Mouse (Mus musculus) left cerebral cortex, adult 11 months (tissue): ENCODE data around the gene Zbtb40.

Experiments used
- DNase-seq: peaks from one replicate; pipeline ENCODE4 v3.0.0; 2022; ENCODE audit warnings: low spot score

Gene Zbtb40

DNA sequence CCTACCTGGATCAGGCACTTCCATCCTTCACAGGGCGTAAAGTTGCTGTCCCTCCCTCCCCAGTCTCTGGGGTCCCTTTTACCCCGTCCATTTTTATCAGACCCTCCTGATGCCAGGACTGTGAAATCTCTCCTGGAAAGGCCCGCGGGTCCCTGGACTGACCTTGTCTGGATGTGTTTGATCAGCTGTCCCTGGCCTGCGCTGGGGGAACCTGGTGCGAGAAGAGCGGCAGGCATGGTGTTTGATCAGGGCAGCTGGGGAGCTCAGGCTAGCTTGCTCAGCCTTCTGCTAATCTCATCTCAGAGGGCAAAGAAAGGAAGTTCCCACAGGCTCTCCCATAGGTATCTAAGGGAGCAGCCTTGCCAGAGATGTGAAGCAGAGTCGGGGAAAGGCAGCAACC, 71.4 kb downstream of the Zbtb40 start:
- DNase-seq = no peak

DNA sequence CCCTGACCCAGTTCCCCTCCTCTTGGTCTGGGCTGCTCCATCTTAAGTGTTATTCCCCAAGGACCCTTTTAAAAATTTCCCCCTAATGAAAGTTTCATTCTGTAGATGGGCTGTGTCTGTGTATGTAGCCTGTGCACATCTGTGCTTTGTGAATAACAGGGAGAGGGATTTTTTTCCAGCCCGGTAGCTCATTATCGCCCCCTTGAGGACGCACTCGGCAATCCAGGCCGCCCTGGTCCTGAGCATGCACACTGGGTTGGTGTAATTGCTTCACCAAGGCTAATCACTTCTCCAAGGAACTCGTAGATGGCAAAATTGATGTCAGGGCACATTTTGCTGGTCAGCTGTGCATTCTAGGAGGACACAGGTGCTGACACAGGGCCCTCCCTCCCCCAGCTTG, 77.7 kb downstream of the Zbtb40 start:
- DNase-seq = no peak

DNA sequence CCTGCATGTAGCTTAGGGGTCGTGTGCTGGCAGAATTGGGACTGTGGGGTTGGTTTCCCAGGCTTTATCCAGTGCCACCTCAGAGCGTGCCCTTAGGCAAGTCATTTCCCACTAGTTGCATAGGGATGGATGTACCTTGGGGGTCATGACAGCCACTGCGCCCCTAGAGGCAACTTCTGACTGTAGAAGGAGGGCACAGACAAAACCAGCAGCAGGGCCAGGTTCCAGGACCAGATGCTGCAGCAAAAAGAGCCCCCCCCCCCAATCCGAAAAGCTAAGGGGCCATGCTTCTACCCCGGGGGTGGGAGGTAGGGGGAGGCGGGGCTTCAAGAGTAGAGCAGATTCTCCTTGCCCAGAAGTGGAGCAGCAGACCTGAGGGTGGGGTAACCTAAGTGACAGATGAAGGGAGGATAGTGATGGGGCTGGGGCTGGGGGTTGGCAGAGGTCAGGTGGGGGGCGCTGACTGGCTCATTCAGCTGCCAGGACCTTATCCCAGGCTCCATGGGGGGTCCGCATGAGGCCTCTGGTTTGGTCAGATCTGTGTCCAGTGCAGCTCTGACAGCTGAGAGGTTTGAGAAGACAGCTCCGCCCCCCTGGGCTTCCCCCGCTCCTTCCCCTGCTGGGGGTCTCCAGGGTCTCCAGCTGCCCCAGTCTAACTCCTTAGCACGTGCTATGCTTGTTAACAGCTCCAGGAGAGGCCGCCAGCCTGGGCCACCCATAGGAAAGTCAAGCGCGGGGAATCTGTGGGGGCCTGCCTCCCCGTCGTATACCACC, 78.9 kb downstream of the Zbtb40 start:
- no peak for DNase-seq

DNA sequence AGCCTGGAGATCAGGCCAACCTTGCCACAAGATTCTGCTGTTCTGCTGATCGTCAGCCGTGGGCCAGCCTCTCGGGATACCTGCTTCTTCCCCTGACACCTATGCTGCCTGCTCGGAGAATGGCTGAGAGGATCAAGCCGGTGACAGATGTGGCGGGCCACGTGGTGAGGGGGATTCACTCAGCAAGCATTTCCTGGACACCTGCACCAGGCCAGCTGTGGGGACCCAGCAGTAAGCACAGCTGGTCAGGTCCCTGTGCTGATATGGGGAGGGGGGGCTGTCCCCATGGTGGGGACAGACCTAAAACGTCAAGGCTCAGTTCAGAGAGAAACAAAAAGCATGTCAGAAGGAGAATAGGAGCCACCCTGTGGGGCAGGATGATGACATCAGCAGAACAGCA, 79.5 kb downstream of the Zbtb40 start:
- DNase-seq = no peak

DNA sequence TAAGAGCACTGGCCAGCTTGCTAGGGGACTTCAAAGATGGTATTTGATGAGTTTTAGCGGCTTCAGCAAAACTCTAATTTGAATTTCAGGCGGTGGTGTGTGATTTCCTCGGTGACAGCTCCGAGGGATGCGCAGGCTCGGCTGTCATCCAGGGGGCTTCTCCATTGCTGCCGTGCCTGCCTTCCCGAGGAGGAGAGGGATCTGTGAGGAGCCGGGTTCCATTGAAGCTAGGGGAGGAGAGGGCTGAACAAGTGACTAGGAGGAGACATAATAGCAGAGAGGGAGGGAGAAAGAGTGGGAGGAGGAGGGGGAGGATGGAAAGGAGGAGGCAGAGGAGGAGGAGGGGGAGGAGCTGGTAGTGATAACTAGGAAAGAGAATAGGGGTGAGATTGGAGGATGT, 81.1 kb downstream of the Zbtb40 start:
- DNase-seq = no peak

DNA sequence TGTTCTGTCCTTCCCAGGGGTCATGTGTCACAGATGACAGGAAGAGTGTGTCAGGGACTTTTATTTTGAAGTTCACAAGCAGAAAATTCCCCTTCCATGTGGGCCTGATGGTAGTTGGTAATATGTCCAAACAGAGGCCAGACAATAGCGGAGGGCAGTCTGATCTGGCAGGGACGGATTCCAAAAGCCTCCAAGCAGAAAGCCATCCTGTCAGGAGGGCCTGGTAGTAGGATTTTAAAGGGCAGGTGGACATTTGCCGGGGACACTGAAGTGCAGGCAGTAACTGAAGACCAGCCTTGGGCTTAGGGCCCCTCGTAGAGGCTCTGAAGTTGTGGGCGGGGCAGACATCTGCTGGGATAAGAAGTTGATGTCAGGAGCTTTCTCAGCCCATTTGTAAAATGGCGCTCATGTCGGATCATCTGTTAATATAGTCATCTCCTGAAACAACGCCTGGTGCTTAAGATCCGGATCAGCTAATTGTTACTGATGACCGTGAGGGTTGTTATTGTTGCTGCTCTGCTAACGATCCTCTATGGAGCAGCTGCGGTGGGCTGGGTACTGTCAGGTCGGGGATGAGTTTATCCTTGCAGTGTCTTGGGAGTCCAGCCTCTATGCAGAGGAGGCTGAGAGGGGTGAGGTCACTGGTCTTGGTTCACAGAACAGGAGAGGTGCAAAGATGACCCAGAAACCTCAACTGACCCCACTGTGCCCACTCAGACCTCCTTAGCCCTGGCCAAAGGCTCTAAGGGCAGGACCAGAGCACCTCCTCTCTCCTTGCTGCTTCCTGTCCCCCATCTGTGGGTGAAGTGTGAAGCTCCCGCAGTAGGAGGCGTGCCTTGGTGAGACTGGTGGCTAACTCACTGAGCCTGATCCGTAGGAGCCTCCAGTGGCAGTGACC, 81.9 kb downstream of the Zbtb40 start:
- DNase-seq = no peak

DNA sequence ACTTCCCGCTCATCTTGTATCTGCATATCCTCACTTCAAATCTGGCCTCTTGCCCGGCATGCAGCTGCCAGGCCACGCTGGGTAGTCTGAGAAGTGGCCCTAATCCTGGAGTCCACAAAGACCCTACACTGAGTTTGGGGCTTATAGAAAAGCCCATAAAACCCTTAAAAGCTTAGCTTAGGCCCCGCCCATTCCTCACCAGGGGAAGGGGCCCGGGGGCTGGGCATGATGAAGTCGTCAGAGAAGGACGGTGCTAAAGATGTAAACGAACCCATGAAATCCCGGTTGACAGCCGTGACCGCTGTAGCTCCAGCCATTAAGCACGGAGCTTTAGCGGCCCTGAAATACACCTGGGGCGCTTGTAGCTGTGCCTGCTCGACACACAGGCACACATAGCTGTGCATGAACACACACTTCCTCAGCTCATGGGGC, 83.6 kb downstream of the Zbtb40 start:
- no peak for DNase-seq

DNA sequence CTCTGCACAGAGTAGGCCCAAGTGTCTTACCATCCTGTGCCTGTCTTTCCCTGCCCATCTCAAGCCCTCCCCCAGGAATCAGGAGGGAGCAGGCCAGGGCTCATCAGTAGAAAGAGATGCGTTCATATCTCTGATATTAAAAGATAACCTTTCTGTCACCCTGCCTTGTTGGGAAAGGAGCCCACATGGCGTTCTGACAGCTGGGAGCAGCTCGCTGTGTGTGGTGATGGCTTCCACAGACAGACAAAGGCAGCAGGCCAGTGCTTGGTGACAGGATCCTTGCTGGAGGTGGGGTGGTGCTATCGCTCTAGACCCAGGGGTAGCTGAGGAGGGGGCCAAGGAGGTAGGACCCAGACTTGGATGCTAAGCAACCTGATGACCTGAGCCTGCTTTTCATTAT, 86.2 kb downstream of the Zbtb40 start:
- no peak for DNase-seq

DNA sequence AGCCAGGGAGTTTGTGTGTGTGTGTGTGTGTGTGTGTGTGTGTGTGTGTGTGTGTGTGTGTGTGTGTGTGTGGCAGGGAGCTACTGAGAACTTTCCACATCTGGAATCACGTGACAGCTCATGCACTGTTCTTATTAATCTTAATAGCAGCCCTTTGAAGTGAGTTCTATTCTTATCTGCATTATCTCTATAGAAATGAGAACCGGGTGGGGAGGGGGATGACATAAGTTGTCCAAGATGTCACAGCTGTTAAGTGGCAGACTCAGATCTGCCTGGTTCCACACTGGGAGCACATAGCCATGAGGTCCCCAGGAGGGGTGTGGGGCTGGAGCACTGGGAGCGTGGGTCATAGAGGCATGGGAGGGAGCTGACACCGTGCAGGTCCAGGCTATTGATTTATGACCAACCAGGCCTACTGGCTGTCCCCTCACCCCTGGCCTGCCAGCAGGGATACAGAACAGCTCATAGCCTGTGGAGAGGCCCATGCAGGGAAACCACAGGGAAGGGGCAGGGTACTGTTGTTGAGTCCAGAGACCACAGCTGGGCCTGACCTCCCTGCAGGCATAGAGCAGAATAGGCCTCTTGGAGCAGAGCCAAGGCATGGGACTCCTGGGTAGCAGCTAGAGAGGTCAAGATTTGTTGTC, 86.8 kb downstream of the Zbtb40 start:
- DNase-seq = no peak

DNA sequence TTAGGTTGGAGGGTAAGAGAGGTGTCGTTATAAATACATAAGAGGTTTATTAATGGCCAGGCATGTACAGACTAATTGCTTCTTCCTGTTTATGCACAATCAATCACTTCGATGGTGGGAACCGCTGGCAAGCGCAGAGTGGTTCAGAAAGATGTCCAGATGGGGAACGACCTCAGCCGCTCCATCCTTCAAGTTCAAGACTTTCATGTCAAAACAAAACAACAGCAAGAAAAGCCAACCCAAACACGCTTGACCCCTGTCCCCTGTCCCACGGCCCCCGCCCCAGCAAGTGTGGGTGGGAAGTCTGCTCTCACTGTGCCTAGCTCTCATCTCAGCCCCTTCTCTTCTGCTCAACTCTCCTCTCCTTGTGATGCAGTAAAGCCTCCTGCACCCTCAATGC, 88.0 kb downstream of the Zbtb40 start:
- DNase-seq = no peak

DNA sequence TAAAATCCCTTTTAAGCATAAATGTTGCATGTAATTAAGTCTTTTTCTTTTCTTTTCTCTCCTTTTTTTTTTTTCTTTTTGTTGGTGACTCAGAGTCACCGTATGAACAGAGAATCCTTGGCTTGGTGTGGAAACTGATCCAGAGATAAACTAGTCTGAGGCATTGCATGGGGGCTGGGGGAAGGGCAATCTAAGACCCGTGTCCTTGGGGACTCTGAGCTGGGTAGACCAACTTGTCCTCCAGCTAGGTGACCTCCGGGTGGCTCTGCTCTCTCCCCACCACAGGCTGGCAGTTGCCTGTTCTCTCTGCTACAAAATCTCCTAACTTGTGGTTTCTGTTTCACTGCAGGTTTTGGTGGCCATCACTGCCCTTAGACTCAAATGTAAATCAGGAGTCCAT, 88.5 kb downstream of the Zbtb40 start:
- DNase-seq = no peak

DNA sequence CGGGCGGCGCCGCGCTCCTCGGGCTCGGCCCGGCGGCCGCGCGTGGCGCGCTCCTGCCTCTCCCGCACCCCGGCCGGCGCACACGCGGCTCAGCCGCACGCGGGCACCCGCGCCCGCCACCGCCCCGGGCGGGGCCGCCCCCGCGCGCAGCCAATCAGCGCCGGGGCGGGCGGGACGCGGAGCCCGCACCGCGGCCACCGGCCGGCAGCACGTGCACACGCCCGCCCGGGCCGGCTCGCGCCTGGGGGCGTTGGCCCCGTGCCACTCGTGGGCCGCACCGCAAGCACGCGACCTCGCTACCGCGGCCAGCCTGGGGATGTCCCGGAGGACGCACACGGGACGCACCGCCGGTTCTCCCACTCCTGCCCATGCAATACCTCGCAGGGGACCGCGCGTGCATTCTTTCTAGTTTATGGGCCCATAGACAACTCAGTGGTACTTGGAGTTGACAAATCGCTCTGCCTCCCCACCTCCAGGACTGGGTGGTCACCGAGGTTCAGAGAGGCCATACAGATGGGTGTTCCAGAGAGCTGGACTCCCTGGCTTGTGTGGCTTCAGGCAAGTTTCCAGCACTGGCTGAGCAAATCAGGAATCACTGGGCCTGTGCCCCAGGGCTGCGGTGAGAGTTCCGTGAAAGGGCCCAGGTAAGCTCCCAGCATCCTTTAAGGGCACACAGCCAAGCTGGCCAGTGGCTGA, 91.7 kb downstream of the Zbtb40 start, which contains the start of gene Epha8:
Gene Epha8 (minus strand): TSS at position 66 of the 696 bp plus-strand sequence.
- DNase-seq = no peak

DNA sequence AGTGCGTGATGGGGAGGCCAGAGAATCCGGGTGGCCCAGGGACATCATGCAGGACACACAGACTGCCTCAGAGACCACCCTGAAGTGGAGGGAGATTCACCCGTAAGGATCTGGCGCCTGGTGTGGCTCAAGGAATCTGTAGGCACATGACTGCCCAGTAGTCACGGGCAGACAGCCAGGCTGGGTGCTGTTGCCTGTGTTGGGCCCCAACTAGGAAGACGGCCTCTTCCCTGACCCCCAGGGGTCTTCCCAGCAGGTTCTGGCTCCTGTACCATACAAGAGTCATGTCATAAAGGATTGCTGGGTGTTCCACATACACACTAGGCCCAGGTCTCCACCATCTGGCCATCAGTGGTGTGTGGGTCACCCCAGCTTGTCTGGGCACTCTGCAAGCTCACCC, 94.0 kb downstream of the Zbtb40 start:
- no peak for DNase-seq

DNA sequence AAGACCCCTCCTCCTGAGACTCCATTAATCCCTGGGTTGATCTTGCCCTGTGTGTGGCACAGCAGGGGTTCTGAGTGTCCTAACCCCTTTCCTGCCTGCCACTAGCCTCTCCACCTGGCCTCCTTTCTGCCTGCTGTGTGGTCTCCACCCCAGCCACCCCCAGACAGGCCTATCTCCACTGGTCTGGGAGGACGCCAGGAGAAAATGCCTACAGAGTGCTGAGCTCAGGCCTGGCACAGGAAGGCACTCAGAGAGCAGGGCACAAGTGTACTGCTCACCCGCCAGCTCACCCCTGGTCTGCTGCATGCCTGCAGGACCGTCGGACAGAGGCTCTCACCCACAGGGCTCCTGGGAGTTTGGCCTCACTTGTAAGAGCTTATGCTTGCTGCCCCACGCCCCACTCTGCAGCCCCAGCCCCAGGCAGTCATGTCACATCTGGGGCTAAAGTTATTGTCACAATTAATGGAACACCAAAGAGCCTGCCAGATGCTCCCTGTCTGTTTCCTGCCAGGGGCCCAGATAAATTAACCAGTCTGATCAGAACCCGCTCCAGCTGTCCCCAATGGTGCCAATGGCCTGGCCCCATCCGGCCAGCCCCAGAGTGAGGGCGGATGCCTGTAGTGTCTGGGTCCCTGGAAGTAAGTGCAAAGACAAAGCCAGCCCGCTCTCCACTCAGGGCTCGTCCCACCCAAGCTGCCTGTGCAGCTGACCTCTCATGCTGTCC, 99.2 kb downstream of the Zbtb40 start:
- no peak for DNase-seq

DNA sequence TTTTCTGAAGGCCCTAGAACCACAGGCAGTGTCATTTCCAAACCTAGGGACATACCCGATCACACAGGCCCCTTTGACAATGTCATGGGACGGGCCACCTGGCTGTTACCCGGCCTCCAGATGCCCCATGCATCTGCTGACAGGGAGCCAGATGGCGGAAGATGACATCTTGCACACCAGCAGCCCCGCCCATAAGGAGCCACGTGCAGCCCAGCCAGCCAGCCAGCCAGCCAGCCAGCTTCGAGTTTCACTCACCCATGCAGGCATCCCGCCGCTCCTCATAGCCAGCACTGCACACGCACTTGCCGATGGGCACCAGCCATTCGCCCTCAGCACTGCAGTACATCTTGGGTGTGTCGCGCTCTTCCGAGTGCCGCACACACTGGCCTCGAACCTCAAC, 103.2 kb downstream of the Zbtb40 start:
- DNase-seq = no peak

DNA sequence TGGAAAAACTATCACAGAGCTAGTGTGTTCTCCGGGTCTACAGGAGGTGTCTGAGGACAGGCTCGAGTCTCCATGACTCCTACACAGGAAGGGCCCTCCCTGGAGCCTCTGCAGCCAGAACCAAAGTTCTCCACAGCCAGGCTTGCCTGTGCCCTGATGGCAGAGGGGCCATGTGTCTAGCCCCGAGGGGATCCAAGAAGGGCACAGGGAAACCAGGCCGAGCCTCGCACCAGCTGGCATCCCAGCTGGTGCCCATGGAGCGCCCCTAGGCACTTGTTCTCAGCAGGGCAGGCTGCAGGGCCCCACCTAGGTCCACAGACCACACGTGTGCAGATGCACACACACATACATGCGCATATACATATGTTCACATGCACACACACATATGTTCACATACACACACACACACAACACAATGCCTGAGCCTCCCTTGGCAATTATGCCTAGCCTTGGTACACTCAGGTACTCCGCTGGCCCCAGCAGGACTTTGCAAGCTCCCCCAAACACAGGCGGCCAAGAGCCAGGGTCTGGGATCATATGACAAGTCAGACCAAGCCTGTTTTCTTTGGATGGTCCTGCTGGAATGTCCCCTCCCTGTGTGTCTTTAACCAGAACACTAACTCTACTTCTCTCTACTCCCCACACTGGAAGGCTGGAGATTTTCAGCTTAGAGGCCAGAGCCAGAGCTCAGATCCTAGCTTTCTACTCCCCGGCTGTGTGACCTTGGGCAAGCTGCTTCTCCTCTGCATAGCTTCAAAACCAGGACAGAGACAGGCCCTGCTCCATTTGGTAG, 103.8 kb downstream of the Zbtb40 start:
- no peak for DNase-seq

DNA sequence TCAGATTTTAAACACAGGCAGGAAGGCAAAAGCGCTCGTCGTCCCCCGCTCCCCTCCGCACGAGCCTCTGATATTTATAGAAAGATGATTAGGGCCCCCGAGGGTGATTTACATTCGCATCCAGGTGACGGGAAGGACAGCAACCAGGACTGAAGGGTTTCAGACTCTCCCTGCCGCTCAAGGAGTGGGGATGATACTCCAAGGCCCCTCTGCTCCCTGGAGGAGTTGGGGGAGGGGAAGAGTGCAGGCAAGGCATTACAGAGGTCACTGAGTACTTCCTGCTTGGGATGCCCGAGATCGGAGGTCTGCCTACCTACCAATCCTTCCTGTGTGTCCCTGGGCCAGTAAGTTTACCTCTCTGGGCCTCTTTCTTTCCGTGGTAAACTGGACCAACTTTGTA, 105.4 kb downstream of the Zbtb40 start:
- no peak for DNase-seq

DNA sequence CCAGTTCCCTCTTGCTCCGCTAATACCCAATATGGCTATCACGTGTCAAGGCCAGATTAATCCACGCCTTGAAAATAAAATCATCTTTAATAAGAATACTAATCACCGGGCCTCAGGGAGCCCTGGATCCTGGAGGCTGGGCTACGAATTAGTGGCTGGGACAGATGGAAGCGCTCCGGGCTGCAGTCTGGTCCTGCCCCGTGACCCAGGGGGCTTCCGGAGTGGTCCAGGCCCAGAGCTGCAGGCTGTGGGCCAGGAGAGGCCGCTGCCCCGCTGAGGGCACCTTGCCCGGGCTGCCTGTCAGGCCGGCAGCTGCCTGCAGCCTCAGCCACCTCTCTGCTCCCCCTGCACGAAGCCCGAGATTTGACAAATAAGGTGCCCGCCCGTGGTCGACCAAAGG, 105.8 kb downstream of the Zbtb40 start:
- DNase-seq = no peak

DNA sequence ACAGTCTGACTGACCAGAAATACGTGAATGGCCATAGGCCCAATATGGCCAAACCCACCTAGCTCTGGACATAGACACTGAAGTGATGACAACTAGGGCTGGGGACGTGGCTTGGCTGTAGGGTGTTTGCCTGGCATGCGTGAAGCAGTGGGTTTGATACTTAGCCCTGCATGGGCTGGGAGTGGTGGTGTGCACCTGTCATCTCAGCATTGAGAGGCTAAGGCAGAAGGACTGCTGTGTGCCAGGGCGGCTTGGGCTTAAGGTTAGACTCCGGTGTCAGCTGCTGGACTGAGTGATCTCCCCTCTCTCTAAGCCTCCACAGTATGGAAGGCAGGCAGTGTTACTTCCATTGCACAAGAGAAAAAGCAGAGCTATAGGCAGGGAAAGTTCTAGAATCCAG, 110.7 kb downstream of the Zbtb40 start:
- no peak for DNase-seq

DNA sequence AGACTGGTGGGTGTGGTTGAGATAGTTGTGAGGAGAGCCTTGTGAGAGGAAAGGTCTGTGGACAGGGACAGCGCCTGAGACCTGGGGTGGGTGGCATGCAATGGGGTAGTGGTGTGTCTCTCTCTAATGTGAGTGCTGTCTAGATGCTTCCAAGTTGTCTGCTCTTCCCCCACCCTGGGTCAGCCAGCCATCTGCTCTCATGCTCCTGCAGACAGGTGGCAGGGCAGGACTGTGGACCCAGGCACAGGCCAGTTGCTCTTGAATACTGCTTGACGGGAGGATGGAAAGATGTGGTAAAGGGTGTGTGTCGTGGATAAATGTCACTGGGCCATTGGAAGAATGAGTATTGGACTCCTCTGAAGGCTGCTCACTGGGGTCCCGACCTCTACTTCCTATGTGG, 111.3 kb downstream of the Zbtb40 start:
- DNase-seq = no peak
